Mouse (Mus musculus): ENCODE results near the gene Ppp2r5e.

Gene Ppp2r5e

GRCm38 (mm10) chr12:75577255-75577654, 18.8 kb downstream of the Ppp2r5e start:
- DNase-seq (ENCODE audit: low spot score): no peak

- peak; percentile 29 for DNase-seq (ENCODE audit: low spot score)
Measured at GRCm38 (mm10) chr12:75572271-75572670, 23.8 kb downstream of the Ppp2r5e start.

- DNase-seq (ENCODE audit: low spot score): no peak
Measured at GRCm38 (mm10) chr12:75570138-75570537, 25.9 kb downstream of the Ppp2r5e start.

- DNase-seq (ENCODE audit: low spot score): no peak
Measured at GRCm38 (mm10) chr12:75567745-75568144, 28.3 kb downstream of the Ppp2r5e start.

- no peak for DNase-seq (ENCODE audit: low spot score)
Measured at GRCm38 (mm10) chr12:75565756-75566155, 30.3 kb downstream of the Ppp2r5e start.

- no peak for DNase-seq (ENCODE audit: low spot score)
Measured at GRCm38 (mm10) chr12:75564498-75564897, 31.5 kb downstream of the Ppp2r5e start.

- no peak for DNase-seq (ENCODE audit: low spot score)
Measured at GRCm38 (mm10) chr12:75562996-75563618, 32.9 kb downstream of the Ppp2r5e start.

- DNase-seq (ENCODE audit: low spot score): no peak
Measured at GRCm38 (mm10) chr12:75560681-75561387, 35.2 kb downstream of the Ppp2r5e start.

- no peak for DNase-seq (ENCODE audit: low spot score)
Measured at GRCm38 (mm10) chr12:75559196-75559595, 36.8 kb downstream of the Ppp2r5e start.

GRCm38 (mm10) chr12:75557813-75558212, 38.2 kb downstream of the Ppp2r5e start:
- DNase-seq (ENCODE audit: low spot score): no peak

- no peak for DNase-seq (ENCODE audit: low spot score)
Measured at GRCm38 (mm10) chr12:75555032-75555431, 41.0 kb downstream of the Ppp2r5e start.

- no peak for DNase-seq (ENCODE audit: low spot score)
Measured at GRCm38 (mm10) chr12:75552296-75552695, 43.7 kb downstream of the Ppp2r5e start.

- DNase-seq (ENCODE audit: low spot score): no peak
Measured at GRCm38 (mm10) chr12:75551671-75552070, 44.4 kb downstream of the Ppp2r5e start.

- no peak for DNase-seq (ENCODE audit: low spot score)
Measured at GRCm38 (mm10) chr12:75548999-75549398, 47.0 kb downstream of the Ppp2r5e start.

- DNase-seq (ENCODE audit: low spot score): no peak
Measured at GRCm38 (mm10) chr12:75547174-75547573, 48.9 kb downstream of the Ppp2r5e start.

GRCm38 (mm10) chr12:75546241-75546640, 49.8 kb downstream of the Ppp2r5e start:
- DNase-seq (ENCODE audit: low spot score): no peak

- DNase-seq (ENCODE audit: low spot score): no peak
Measured at GRCm38 (mm10) chr12:75545431-75545925, 50.6 kb downstream of the Ppp2r5e start.

- no peak for DNase-seq (ENCODE audit: low spot score)
Measured at GRCm38 (mm10) chr12:75544666-75545065, 51.4 kb downstream of the Ppp2r5e start.

- DNase-seq (ENCODE audit: low spot score): no peak
Measured at GRCm38 (mm10) chr12:75544259-75544658, 51.8 kb downstream of the Ppp2r5e start.

GRCm38 (mm10) chr12:75543346-75543745, 52.7 kb downstream of the Ppp2r5e start:
- DNase-seq (ENCODE audit: low spot score): no peak

- no peak for DNase-seq (ENCODE audit: low spot score)
Measured at GRCm38 (mm10) chr12:75540621-75541171, 55.3 kb downstream of the Ppp2r5e start.

GRCm38 (mm10) chr12:75539228-75539627, 56.8 kb downstream of the Ppp2r5e start:
- no peak for DNase-seq (ENCODE audit: low spot score)
